Mouse (Mus musculus) fat pad, adult 2 months (tissue): ENCODE data around the gene Ubp1.

Experiments used
- DNase-seq: peaks from one replicate; pipeline ENCODE4 v3.0.0-alpha.2; 2011; ENCODE audit warnings: low read depth, low spot score; ENCODE audit errors: extremely low read depth

Ubp1 gene

GRCm38 (mm10) chr9:114011203-114011602 is 80.5 kb downstream of the Ubp1 start:
- no peak for DNase-seq

DNA sequence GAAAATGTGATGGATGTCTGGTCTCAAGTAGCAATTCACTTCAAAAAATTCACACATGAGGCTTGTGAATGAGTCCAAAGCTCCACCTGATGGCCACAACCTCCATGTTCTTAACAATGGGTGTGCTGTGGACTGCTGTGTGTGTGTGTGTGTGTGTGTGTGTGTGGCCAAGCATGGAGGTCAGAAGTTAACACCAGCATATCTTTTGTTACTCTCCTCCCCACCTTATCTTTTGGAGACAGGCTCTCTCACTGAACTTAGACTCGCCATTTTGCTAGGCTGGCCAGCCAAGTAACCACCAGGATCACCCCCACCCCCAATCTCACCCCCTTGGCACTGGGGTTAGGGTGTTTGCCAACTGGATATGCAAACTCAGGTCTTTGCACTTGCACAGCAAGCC is 83.3 kb downstream of the Ubp1 start:
- no peak for DNase-seq

DNA sequence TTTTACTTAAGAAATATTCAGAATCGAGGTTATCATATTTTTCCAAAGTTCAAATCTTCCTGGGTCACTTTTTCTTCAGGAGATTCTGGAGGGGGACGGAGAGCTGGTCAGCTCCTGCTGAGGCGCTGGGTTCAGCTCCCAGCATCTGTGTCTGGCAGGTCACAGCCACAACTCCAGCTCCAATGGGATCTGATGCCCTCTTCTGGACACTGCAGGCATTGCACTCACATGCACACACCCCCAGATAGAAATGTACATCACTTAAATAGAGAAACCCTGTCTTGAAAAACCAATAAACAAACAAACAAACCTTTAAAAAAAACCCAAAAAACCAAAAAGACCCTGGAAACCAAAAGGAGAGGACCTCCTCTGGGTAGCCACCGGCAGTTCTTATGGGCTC is 85.0 kb downstream of the Ubp1 start:
- DNase-seq: no peak

DNA sequence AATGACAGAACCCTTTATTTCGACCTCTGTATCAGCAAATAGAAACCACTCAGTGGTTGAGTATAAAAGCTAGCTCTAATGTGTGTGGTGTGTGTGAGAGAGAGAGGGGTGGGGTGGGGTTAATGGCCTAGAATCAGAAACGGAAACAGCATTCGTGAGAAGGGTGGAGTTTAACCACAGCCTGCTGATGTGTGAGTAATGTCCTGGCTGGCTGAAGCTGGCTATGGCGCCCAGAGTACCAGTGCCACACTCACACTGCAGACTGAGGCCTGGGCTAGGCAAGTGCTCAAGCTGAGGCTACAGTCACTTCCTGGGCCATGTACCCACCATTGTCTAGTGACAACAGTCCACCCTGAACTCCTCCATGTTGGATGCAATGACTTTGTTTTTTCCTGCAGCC is 85.7 kb downstream of the Ubp1 start:
- no peak for DNase-seq

- no peak for DNase-seq
These were observed 88.5 kb downstream of the Ubp1 start for GRCm38 (mm10) chr9:114019012-114019762.

GRCm38 (mm10) chr9:114022141-114022540 is 91.4 kb downstream of the Ubp1 start:
- DNase-seq: no peak

- DNase-seq: no peak
These were observed 94.4 kb downstream of the Ubp1 start for GRCm38 (mm10) chr9:114025182-114025581.

- no peak for DNase-seq
These were observed 95.1 kb downstream of the Ubp1 start for GRCm38 (mm10) chr9:114025846-114026245.

- no peak for DNase-seq
These were observed 95.7 kb downstream of the Ubp1 start for GRCm38 (mm10) chr9:114026261-114026934.
